Mouse (Mus musculus): ENCODE results near the gene Myh14. TPM values are rescaled to one million over a fixed set of nuclear protein-coding genes. Genes with fewer than 3 reads are reported as not detected.

The Myh14 gene
- total RNA-seq, 1 experiment, result 7.0 TPM

- no peak for DNase-seq (ENCODE audit: low read depth, low spot score)
- peaks cover 0 to 5% of the 10 kb centered on the region in 2 experiments; a peak in 1 of 4 replicates for H3K4me1 ChIP-seq (ENCODE audit: control insufficient read depth in 2 of 2, insufficient read depth in 2 of 2, low read length in 2 of 2, poor library complexity in 1 of 2)
- no peak overlapping the region for H3K4me3 ChIP-seq (ENCODE audit: insufficient read depth in 1 of 2, low read depth in 1 of 2, low read length in 2 of 2, poor library complexity in 1 of 2, severe bottlenecking in 1 of 2)
- in situ Hi-C loops (cut with MboI; ENCODE audit: low sequenced_read_pairs in 2 of 2, unreplicated experiment in 2 of 2), result no loop called here
- H3K9me3 ChIP-seq (ENCODE audit: control insufficient read depth, insufficient read depth, low read depth, low read length), result no peaks in the 10 kb centered on the region
- H3K36me3 ChIP-seq (ENCODE audit: control insufficient read depth, insufficient read depth, low read length, poor library complexity, severe bottlenecking), result no peaks in the 10 kb centered on the region
- TF ChIP-seq HCFC1 (IDR thresholded peaks at IDR 0.05; ENCODE audit: borderline replicate concordance, insufficient read depth, low read length) (no peak), ZNF384 (IDR thresholded peaks at IDR 0.05; ENCODE audit: low read depth, low read length) (no peak), ZC3H11A (IDR thresholded peaks at IDR 0.05; ENCODE audit: borderline replicate concordance, low read depth, low read length) (no peak), MAFK (IDR thresholded peaks at IDR 0.05; ENCODE audit: insufficient read depth, low read depth, low read length) (no peak), CHD2 (IDR thresholded peaks at IDR 0.05; ENCODE audit: low read depth, low read length) (no peak)
- no peak overlapping the region for H3K27ac ChIP-seq (ENCODE audit: insufficient read depth, low read depth, low read length, poor library complexity, severe bottlenecking)
- no peak overlapping the region for H3K9ac ChIP-seq (ENCODE audit: insufficient read depth, low read depth, low read length, poor library complexity, severe bottlenecking)
Measured at GRCm38 (mm10) chr7:44645256-44645655, 25.4 kb downstream of the Myh14 start.

GRCm38 (mm10) chr7:44641887-44642286, 28.8 kb downstream of the Myh14 start:
- Histone ChIP-seq H3K4me3 (ENCODE audit: insufficient read depth in 1 of 2, low read depth in 1 of 2, low read length in 2 of 2, poor library complexity in 1 of 2, severe bottlenecking in 1 of 2) (no peak overlapping the region), H3K27ac (ENCODE audit: insufficient read depth, low read depth, low read length, poor library complexity, severe bottlenecking) (no peak overlapping the region), H3K36me3 (ENCODE audit: control insufficient read depth, insufficient read depth, low read length, poor library complexity, severe bottlenecking) (no peaks in the 10 kb centered on the region; the same call in 1 of the 2 replicates), H3K9ac (ENCODE audit: insufficient read depth, low read depth, low read length, poor library complexity, severe bottlenecking) (no peak overlapping the region), H3K4me1 (ENCODE audit: control insufficient read depth in 2 of 2, insufficient read depth in 2 of 2, low read length in 2 of 2, poor library complexity in 1 of 2) (peaks cover 0 to 11% of the 10 kb centered on the region in 2 experiments; a peak in 1 of 4 replicates), H3K9me3 (ENCODE audit: control insufficient read depth, insufficient read depth, low read depth, low read length) (no peaks in the 10 kb centered on the region)
- TF ChIP-seq ZNF384 (IDR thresholded peaks at IDR 0.05; ENCODE audit: low read depth, low read length) (no peak), HCFC1 (IDR thresholded peaks at IDR 0.05; ENCODE audit: borderline replicate concordance, insufficient read depth, low read length) (no peak), ZC3H11A (IDR thresholded peaks at IDR 0.05; ENCODE audit: borderline replicate concordance, low read depth, low read length) (no peak), CHD2 (IDR thresholded peaks at IDR 0.05; ENCODE audit: low read depth, low read length) (no peak), MAFK (IDR thresholded peaks at IDR 0.05; ENCODE audit: insufficient read depth, low read depth, low read length) (no peak)
- in situ Hi-C loops (cut with MboI; ENCODE audit: low sequenced_read_pairs in 2 of 2, unreplicated experiment in 2 of 2), result no loop called here
- no peak for DNase-seq (ENCODE audit: low read depth, low spot score)

- H3K36me3 ChIP-seq (ENCODE audit: control insufficient read depth, insufficient read depth, low read length, poor library complexity, severe bottlenecking), result no peaks in the 10 kb centered on the region; the same call in 1 of the 2 replicates
- peak overlapping the region; percentile 73 for H3K9ac ChIP-seq (ENCODE audit: insufficient read depth, low read depth, low read length, poor library complexity, severe bottlenecking)
Measured at GRCm38 (mm10) chr7:44640843-44641605, 29.6 kb downstream of the Myh14 start.

GRCm38 (mm10) chr7:44638663-44639062, 32.0 kb downstream of the Myh14 start:
- in situ Hi-C loops (cut with MboI; ENCODE audit: low sequenced_read_pairs in 2 of 2, unreplicated experiment in 2 of 2), result no loop called here
- Histone ChIP-seq H3K4me3 (ENCODE audit: insufficient read depth in 1 of 2, low read depth in 1 of 2, low read length in 2 of 2, poor library complexity in 1 of 2, severe bottlenecking in 1 of 2) (peak overlapping the region; percentile 65 to 90), H3K27ac (ENCODE audit: insufficient read depth, low read depth, low read length, poor library complexity, severe bottlenecking) (no peak overlapping the region)

More at GRCm38 (mm10) chr7:44640843-44641605, 29.6 kb downstream of the Myh14 start:
- H3K4me3 ChIP-seq (ENCODE audit: insufficient read depth in 1 of 2, low read depth in 1 of 2, low read length in 2 of 2, poor library complexity in 1 of 2, severe bottlenecking in 1 of 2), result peak overlapping the region; percentile 65 to 76
- no peak overlapping the region for H3K27ac ChIP-seq (ENCODE audit: insufficient read depth, low read depth, low read length, poor library complexity, severe bottlenecking)
- TF ChIP-seq ZC3H11A (IDR thresholded peaks at IDR 0.05; ENCODE audit: borderline replicate concordance, low read depth, low read length), result no peak
- no peak for TF ChIP-seq HCFC1 (IDR thresholded peaks at IDR 0.05; ENCODE audit: borderline replicate concordance, insufficient read depth, low read length)
- TF ChIP-seq ZNF384 (IDR thresholded peaks at IDR 0.05; ENCODE audit: low read depth, low read length), result no peak
- TF ChIP-seq MAFK (IDR thresholded peaks at IDR 0.05; ENCODE audit: insufficient read depth, low read depth, low read length), result no peak
- TF ChIP-seq CHD2 (IDR thresholded peaks at IDR 0.05; ENCODE audit: low read depth, low read length), result no peak
- in situ Hi-C loops (cut with MboI; ENCODE audit: low sequenced_read_pairs in 2 of 2, unreplicated experiment in 2 of 2), result no loop called here
- peak; percentile 61 for DNase-seq (ENCODE audit: low read depth, low spot score)
- H3K4me1 ChIP-seq (ENCODE audit: control insufficient read depth in 2 of 2, insufficient read depth in 2 of 2, low read length in 2 of 2, poor library complexity in 1 of 2), result peaks cover 0 to 11% of the 10 kb centered on the region in 2 experiments; a peak in 1 of 4 replicates
- H3K9me3 ChIP-seq (ENCODE audit: control insufficient read depth, insufficient read depth, low read depth, low read length), result no peaks in the 10 kb centered on the region

More at GRCm38 (mm10) chr7:44638663-44639062, 32.0 kb downstream of the Myh14 start:
- H3K9ac ChIP-seq (ENCODE audit: insufficient read depth, low read depth, low read length, poor library complexity, severe bottlenecking), result no peak overlapping the region
- H3K36me3 ChIP-seq (ENCODE audit: control insufficient read depth, insufficient read depth, low read length, poor library complexity, severe bottlenecking), result no peaks in the 10 kb centered on the region; the same call in 1 of the 2 replicates
- TF ChIP-seq ZC3H11A (IDR thresholded peaks at IDR 0.05; ENCODE audit: borderline replicate concordance, low read depth, low read length) (no peak), ZNF384 (IDR thresholded peaks at IDR 0.05; ENCODE audit: low read depth, low read length) (no peak), CHD2 (IDR thresholded peaks at IDR 0.05; ENCODE audit: low read depth, low read length) (no peak), HCFC1 (IDR thresholded peaks at IDR 0.05; ENCODE audit: borderline replicate concordance, insufficient read depth, low read length) (no peak), MAFK (IDR thresholded peaks at IDR 0.05; ENCODE audit: insufficient read depth, low read depth, low read length) (no peak)
- DNase-seq (ENCODE audit: low read depth, low spot score), result peak; percentile 81
- no peaks in the 10 kb centered on the region for H3K9me3 ChIP-seq (ENCODE audit: control insufficient read depth, insufficient read depth, low read depth, low read length)
- peaks cover 0 to 10% of the 10 kb centered on the region in 2 experiments; a peak in 1 of 4 replicates for H3K4me1 ChIP-seq (ENCODE audit: control insufficient read depth in 2 of 2, insufficient read depth in 2 of 2, low read length in 2 of 2, poor library complexity in 1 of 2)
